Mouse (Mus musculus) ES-E14 (cell line): ENCODE measurements around the gene Slc7a15.
A peak's percentile ranks its signal among the peaks of the same experiment; 100 is the strongest.

Experiments
- ZC3H11A ChIP-seq: IDR thresholded peaks from 2 replicates; pipeline ENCODE4 v1.6.1; 2012; ENCODE audit warnings: low read depth, mild to moderate bottlenecking, inconsistent platforms, low read length, borderline replicate concordance
- ZNF384 ChIP-seq: IDR thresholded peaks from 2 replicates; pipeline ENCODE4 v1.6.1; 2012; ENCODE audit warnings: low read depth, low read length, inconsistent platforms

- TF ChIP-seq ZC3H11A (no peak), ZNF384 (peak; percentile 58; the same call in 1 of the 2 replicates)
Measured at GRCm38 (mm10) chr12:8496679-8497313, 102.1 kb downstream of the Slc7a15 start.
